Mouse (Mus musculus): ENCODE measurements around the gene Slc25a3. TPM values are rescaled to one million over a fixed set of nuclear protein-coding genes. Genes with fewer than 3 reads are reported as not detected.

The Slc25a3 gene
- polyA plus RNA-seq, 1 experiment from 2014 or later, result 402 TPM

- H3K9ac ChIP-seq (replicated peaks), result no peak overlapping the region
- WGBS, result 86% methylated on average over 3 of the region's 3 CpGs
- H3K36me3 ChIP-seq, result peaks cover 67% of the 10 kb centered on the region
- no peak overlapping the region for H3K27ac ChIP-seq
- peaks cover 26% of the 10 kb centered on the region for H3K4me1 ChIP-seq (replicated peaks)
- no peak overlapping the region for H3K4me3 ChIP-seq (replicated peaks)
- no peaks in the 10 kb centered on the region for H3K27me3 ChIP-seq
- no peak overlapping the region for H3K4me2 ChIP-seq
- ATAC-seq (ENCODE audit: insufficient number of reproducible peaks, insufficient read depth, low FRiP score, low TSS enrichment, low read depth), result no peak
- peaks cover 3% of the 10 kb centered on the region; the same call in 1 of the 2 replicates for H3K9me3 ChIP-seq
These were observed 40.6 kb upstream of the Slc25a3 start for GRCm38 (mm10) chr10:91164491-91164890.

- WGBS, result 92% methylated on average over 15 of the region's 15 CpGs
- H3K36me3 ChIP-seq, result peaks cover 77% of the 10 kb centered on the region
These were observed 38.8 kb upstream of the Slc25a3 start for GRCm38 (mm10) chr10:91162511-91163163.

GRCm38 (mm10) chr10:91162077-91162476 lies 38.2 kb upstream of the Slc25a3 start:
- 93% methylated on average over 11 of the region's 11 CpGs for WGBS
- H3K36me3 ChIP-seq, result peaks cover 81% of the 10 kb centered on the region
- peaks cover 3% of the 10 kb centered on the region for H3K4me1 ChIP-seq (replicated peaks)
- no peaks in the 10 kb centered on the region for H3K27me3 ChIP-seq
- H3K27ac ChIP-seq, result no peak overlapping the region
- no peak overlapping the region for H3K9ac ChIP-seq (replicated peaks)
- no peak overlapping the region for H3K4me2 ChIP-seq
- ATAC-seq (ENCODE audit: insufficient number of reproducible peaks, insufficient read depth, low FRiP score, low TSS enrichment, low read depth), result no peak
- H3K4me3 ChIP-seq (replicated peaks), result no peak overlapping the region
- peaks cover 2% of the 10 kb centered on the region; the same call in 1 of the 2 replicates for H3K9me3 ChIP-seq

More at GRCm38 (mm10) chr10:91162511-91163163, 38.8 kb upstream of the Slc25a3 start:
- Histone ChIP-seq H3K27ac (no peak overlapping the region), H3K4me1 (replicated peaks) (peaks cover 8% of the 10 kb centered on the region), H3K4me2 (no peak overlapping the region), H3K27me3 (no peaks in the 10 kb centered on the region), H3K4me3 (replicated peaks) (no peak overlapping the region), H3K9ac (replicated peaks) (no peak overlapping the region), H3K9me3 (peaks cover 3% of the 10 kb centered on the region; the same call in 1 of the 2 replicates)
- ATAC-seq (ENCODE audit: insufficient number of reproducible peaks, insufficient read depth, low FRiP score, low TSS enrichment, low read depth), result no peak

- Histone ChIP-seq H3K36me3 (peaks cover 88% of the 10 kb centered on the region), H3K4me3 (replicated peaks) (no peak overlapping the region), H3K4me2 (no peak overlapping the region), H3K27ac (no peak overlapping the region), H3K9me3 (no peaks in the 10 kb centered on the region), H3K27me3 (no peaks in the 10 kb centered on the region), H3K4me1 (replicated peaks) (no peaks in the 10 kb centered on the region), H3K9ac (replicated peaks) (no peak overlapping the region)
- 96% methylated on average over 5 of the region's 5 CpGs for WGBS
- ATAC-seq (ENCODE audit: insufficient number of reproducible peaks, insufficient read depth, low FRiP score, low TSS enrichment, low read depth), result no peak
These were observed 37.1 kb upstream of the Slc25a3 start for GRCm38 (mm10) chr10:91161006-91161405.

- ATAC-seq (ENCODE audit: insufficient number of reproducible peaks, insufficient read depth, low FRiP score, low TSS enrichment, low read depth), result no peak
- Histone ChIP-seq H3K4me2 (no peak overlapping the region), H3K9ac (replicated peaks) (no peak overlapping the region), H3K4me3 (replicated peaks) (no peak overlapping the region), H3K27ac (no peak overlapping the region), H3K9me3 (no peaks in the 10 kb centered on the region), H3K27me3 (no peaks in the 10 kb centered on the region), H3K4me1 (replicated peaks) (no peaks in the 10 kb centered on the region), H3K36me3 (peaks cover 92% of the 10 kb centered on the region)
- 87% methylated on average over 8 of the region's 8 CpGs for WGBS
These were observed 34.6 kb upstream of the Slc25a3 start for GRCm38 (mm10) chr10:91158442-91158841.

- Histone ChIP-seq H3K4me1 (replicated peaks) (no peaks in the 10 kb centered on the region), H3K4me2 (no peak overlapping the region), H3K27me3 (no peaks in the 10 kb centered on the region), H3K36me3 (peaks cover 90% of the 10 kb centered on the region), H3K4me3 (replicated peaks) (no peak overlapping the region), H3K9me3 (no peaks in the 10 kb centered on the region), H3K9ac (replicated peaks) (no peak overlapping the region), H3K27ac (no peak overlapping the region)
- no peak for ATAC-seq (ENCODE audit: insufficient number of reproducible peaks, insufficient read depth, low FRiP score, low TSS enrichment, low read depth)
- WGBS, result 85% methylated on average over 6 of the region's 6 CpGs
These were observed 32.5 kb upstream of the Slc25a3 start for GRCm38 (mm10) chr10:91156338-91156737.

- H3K9me3 ChIP-seq, result no peaks in the 10 kb centered on the region
- no peak overlapping the region for H3K9ac ChIP-seq (replicated peaks)
- H3K36me3 ChIP-seq, result peaks cover 97% of the 10 kb centered on the region
- ATAC-seq (ENCODE audit: insufficient number of reproducible peaks, insufficient read depth, low FRiP score, low TSS enrichment, low read depth), result no peak
- H3K27me3 ChIP-seq, result no peaks in the 10 kb centered on the region
- no peaks in the 10 kb centered on the region for H3K4me1 ChIP-seq (replicated peaks)
- no peak overlapping the region for H3K4me2 ChIP-seq
- 93% methylated on average over 10 of the region's 10 CpGs for WGBS
- H3K27ac ChIP-seq, result no peak overlapping the region
- H3K4me3 ChIP-seq (replicated peaks), result no peak overlapping the region
These were observed 30.1 kb upstream of the Slc25a3 start for GRCm38 (mm10) chr10:91153894-91154503.

GRCm38 (mm10) chr10:91145413-91145812 lies 21.6 kb upstream of the Slc25a3 start:
- no peak overlapping the region for H3K27ac ChIP-seq
- no peak for ATAC-seq (ENCODE audit: insufficient number of reproducible peaks, insufficient read depth, low FRiP score, low TSS enrichment, low read depth)
- H3K27me3 ChIP-seq, result no peaks in the 10 kb centered on the region
- H3K4me3 ChIP-seq (replicated peaks), result no peak overlapping the region
- H3K36me3 ChIP-seq, result peaks cover 50% of the 10 kb centered on the region
- no peak overlapping the region for H3K4me2 ChIP-seq
- no peaks in the 10 kb centered on the region for H3K4me1 ChIP-seq (replicated peaks)
- H3K9me3 ChIP-seq, result no peaks in the 10 kb centered on the region
- WGBS, result 95% methylated on average over 7 of the region's 7 CpGs
- H3K9ac ChIP-seq (replicated peaks), result no peak overlapping the region

- peak overlapping the region; percentile 29; the same call in 1 of the 2 replicates for H3K27ac ChIP-seq
These were observed 19.7 kb upstream of the Slc25a3 start for GRCm38 (mm10) chr10:91143313-91144230.

GRCm38 (mm10) chr10:91142654-91143191 lies 18.9 kb upstream of the Slc25a3 start:
- Histone ChIP-seq H3K27me3 (no peaks in the 10 kb centered on the region), H3K9me3 (no peaks in the 10 kb centered on the region), H3K9ac (replicated peaks) (no peak overlapping the region), H3K4me3 (replicated peaks) (no peak overlapping the region), H3K4me2 (no peak overlapping the region), H3K4me1 (replicated peaks) (no peaks in the 10 kb centered on the region), H3K27ac (peak overlapping the region; percentile 23; the same call in 1 of the 2 replicates), H3K36me3 (peaks cover 26% of the 10 kb centered on the region)
- no peak for ATAC-seq (ENCODE audit: insufficient number of reproducible peaks, insufficient read depth, low FRiP score, low TSS enrichment, low read depth)
- 70% methylated on average over 10 of the region's 10 CpGs for WGBS

More at GRCm38 (mm10) chr10:91143313-91144230, 19.7 kb upstream of the Slc25a3 start:
- Histone ChIP-seq H3K4me1 (replicated peaks) (no peaks in the 10 kb centered on the region), H3K36me3 (peaks cover 31% of the 10 kb centered on the region), H3K27me3 (no peaks in the 10 kb centered on the region), H3K9ac (replicated peaks) (no peak overlapping the region), H3K4me2 (no peak overlapping the region), H3K4me3 (replicated peaks) (no peak overlapping the region), H3K9me3 (no peaks in the 10 kb centered on the region)
- ATAC-seq (ENCODE audit: insufficient number of reproducible peaks, insufficient read depth, low FRiP score, low TSS enrichment, low read depth), result no peak
- WGBS, result 72% methylated on average over 18 of the region's 18 CpGs

- Histone ChIP-seq H3K36me3 (peaks cover 16% of the 10 kb centered on the region), H3K27me3 (no peaks in the 10 kb centered on the region), H3K27ac (no peak overlapping the region), H3K4me3 (replicated peaks) (no peak overlapping the region), H3K4me2 (no peak overlapping the region), H3K9ac (replicated peaks) (no peak overlapping the region), H3K4me1 (replicated peaks) (no peaks in the 10 kb centered on the region), H3K9me3 (no peaks in the 10 kb centered on the region)
- WGBS, result 48% methylated on average over 2 of the region's 2 CpGs
- no peak for ATAC-seq (ENCODE audit: insufficient number of reproducible peaks, insufficient read depth, low FRiP score, low TSS enrichment, low read depth)
These were observed 17.7 kb upstream of the Slc25a3 start for GRCm38 (mm10) chr10:91141564-91141963.

Data from limb, embryonic 12.5 days (tissue).